Mouse (Mus musculus) C2C12 (cell line): ENCODE data around the gene A030014E15Rik. TPM values are rescaled to one million over a fixed set of nuclear protein-coding genes. Genes with fewer than 3 reads are reported as not detected.

Source experiments
- H3K27me3 ChIP-seq: one replicate; pipeline ENCODE4 v1.6.1; 2011; ENCODE audit not compliant: control insufficient read depth, insufficient read depth, insufficient read length
- H3K36me3 ChIP-seq: one replicate; pipeline ENCODE4 v1.6.1; 2011; ENCODE audit not compliant: control insufficient read depth, insufficient read depth
- H3K4me3 ChIP-seq: one replicate; pipeline ENCODE4 v1.5.1; 2011; ENCODE audit warnings: mild to moderate bottlenecking, control low read depth; ENCODE audit not compliant: poor library complexity, insufficient read depth, severe bottlenecking
- H3K79me2 ChIP-seq: one replicate; pipeline ENCODE4 v1.6.1; 2011; ENCODE audit not compliant: control insufficient read depth, insufficient read depth
- H3K79me3 ChIP-seq: one replicate; pipeline ENCODE4 v1.6.1; 2011; ENCODE audit warnings: low read depth, control low read depth
- H3ac ChIP-seq: one replicate; pipeline ENCODE3; 2011; ENCODE audit warnings: low read depth; ENCODE audit not compliant: control insufficient read depth, insufficient read length
- CEBPB ChIP-seq: IDR thresholded peaks from one replicate; pipeline ENCODE4 v1.6.1; 2011; ENCODE audit warnings: low read depth, mild to moderate bottlenecking, control low read depth, moderate library complexity
- CTCF ChIP-seq: IDR thresholded peaks from one replicate; pipeline ENCODE4 v1.5.1; 2011; ENCODE audit not compliant: control insufficient read depth, insufficient read depth, insufficient read length
- FOSL1 ChIP-seq: IDR thresholded peaks from one replicate; pipeline ENCODE4 v1.8.0; 2011; ENCODE audit warnings: mild to moderate bottlenecking, low read length; ENCODE audit not compliant: poor library complexity, insufficient read depth, severe bottlenecking
- MAX ChIP-seq: IDR thresholded peaks from one replicate; pipeline ENCODE4 v1.6.1; 2011; ENCODE audit warnings: mild to moderate bottlenecking, control low read depth
- MYOD1 ChIP-seq: IDR thresholded peaks from one replicate; pipeline ENCODE4 v1.6.1; 2011; ENCODE audit warnings: low read depth; ENCODE audit not compliant: control insufficient read depth, insufficient read length
- MYOG ChIP-seq: IDR thresholded peaks from one replicate; pipeline ENCODE4 v1.6.1; 2011; ENCODE audit not compliant: control insufficient read depth, insufficient read length; ENCODE audit errors: extremely low read depth
- USF1 ChIP-seq: IDR thresholded peaks from one replicate; pipeline ENCODE4 v1.6.1; 2011; ENCODE audit warnings: low read depth, mild to moderate bottlenecking, control low read depth, moderate library complexity
- long read RNA-seq, 2 experiments: library from polyadenylated mRNA; unstranded; transcript quantifications; one replicate each; pipeline ENCODE4 v2.0.0; 2019 to 2020
- polyA plus RNA-seq: library from polyadenylated mRNA; unstranded; fragments of >200 nt; fragmentation: generic; extraction: Trizol; gene quantifications from one replicate; pipeline ENCODE4 v1.2.1, GENCODE M21; 2012; ENCODE audit warnings: missing spikeins

The A030014E15Rik gene
- polyA plus RNA-seq: not detected
- long read RNA-seq, experiment 1: 0 reads
- long read RNA-seq, experiment 2: 0 reads

- no peaks in the 10 kb centered on the region for H3K79me2 ChIP-seq
- peaks cover 14% of the 10 kb centered on the region for H3K27me3 ChIP-seq
- TF ChIP-seq MAX (no peak), USF1 (no peak), FOSL1 (no peak), CTCF (no peak), CEBPB (no peak), MYOD1 (no peak), MYOG (no peak)
- no peak within 1 kb of the TSS for H3ac ChIP-seq
- no peaks in the 10 kb centered on the region for H3K79me3 ChIP-seq
- H3K4me3 ChIP-seq: no peak within 1 kb of the TSS
- H3K36me3 ChIP-seq: no peaks in the 10 kb centered on the region
These were observed at the start of gene A030014E15Rik for GRCm38 (mm10) chr1:82924650-82925049. Gene A030014E15Rik, plus strand, starts transcription at chr1:82924917.

DNA sequence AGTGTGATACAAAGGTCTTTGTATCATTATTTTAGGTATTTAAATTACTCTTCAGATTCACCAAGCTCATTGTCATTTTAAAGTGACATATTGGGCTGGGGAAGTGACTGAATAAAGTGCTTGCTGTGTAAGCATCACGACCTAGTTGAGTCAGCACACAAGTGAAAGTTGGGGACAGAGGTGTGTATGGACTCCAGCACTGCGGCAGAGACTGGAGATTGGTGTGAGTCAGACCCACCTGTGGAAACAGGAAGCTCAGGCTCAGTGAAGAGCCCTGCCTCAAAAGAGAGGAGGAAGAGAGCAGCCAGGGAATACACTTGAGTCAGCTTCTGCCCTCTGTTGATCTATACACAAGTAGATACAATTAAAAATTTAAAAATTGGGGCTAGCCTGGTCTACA is 45.5 kb upstream of the A030014E15Rik start:
- peaks cover 45% of the 10 kb centered on the region for H3K79me2 ChIP-seq
- TF ChIP-seq CEBPB (no peak), MAX (no peak), MYOD1 (no peak), USF1 (no peak), MYOG (no peak), FOSL1 (no peak), CTCF (no peak)
- no peaks in the 10 kb centered on the region for H3K27me3 ChIP-seq
- H3K36me3 ChIP-seq: peaks cover 87% of the 10 kb centered on the region
- H3K79me3 ChIP-seq: no peaks in the 10 kb centered on the region
- H3ac ChIP-seq: no peak overlapping the region
- no peak overlapping the region for H3K4me3 ChIP-seq

GRCm38 (mm10) chr1:82880196-82880595 is 44.5 kb upstream of the A030014E15Rik start:
- Histone ChIP-seq H3ac (no peak overlapping the region), H3K79me2 (peaks cover 34% of the 10 kb centered on the region), H3K4me3 (no peak overlapping the region), H3K79me3 (peaks cover 2% of the 10 kb centered on the region), H3K36me3 (peaks cover 88% of the 10 kb centered on the region), H3K27me3 (no peaks in the 10 kb centered on the region)
- TF ChIP-seq USF1 (no peak), CTCF (no peak), MYOG (no peak), CEBPB (no peak), MAX (no peak), FOSL1 (no peak), MYOD1 (no peak)

GRCm38 (mm10) chr1:82893269-82893668 is 31.4 kb upstream of the A030014E15Rik start:
- Histone ChIP-seq H3K4me3 (no peak overlapping the region), H3K79me3 (no peaks in the 10 kb centered on the region), H3K36me3 (peaks cover 82% of the 10 kb centered on the region), H3K27me3 (no peaks in the 10 kb centered on the region), H3K79me2 (no peaks in the 10 kb centered on the region), H3ac (no peak overlapping the region)
- TF ChIP-seq MAX (no peak), MYOD1 (no peak), MYOG (no peak), CTCF (no peak), USF1 (no peak), FOSL1 (no peak), CEBPB (no peak)

DNA sequence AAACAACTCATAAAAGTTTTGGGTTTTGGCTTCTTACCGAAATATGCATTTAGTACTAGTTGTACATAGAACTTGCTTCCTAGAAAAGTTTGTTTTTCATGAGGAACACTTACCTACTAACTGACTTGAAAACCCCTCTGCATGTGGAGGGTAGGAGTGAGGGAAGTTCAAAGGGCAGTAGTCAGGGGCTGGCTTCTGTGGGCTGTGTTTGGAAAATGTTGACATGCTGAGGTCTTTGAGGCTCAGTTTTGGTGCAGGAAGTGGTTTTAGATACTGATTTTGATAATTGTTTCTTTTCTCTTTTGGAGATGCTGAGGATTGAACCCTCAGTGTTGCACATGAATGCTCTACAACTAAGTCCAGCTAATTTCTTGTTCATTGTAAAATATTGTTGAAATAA is 24.1 kb upstream of the A030014E15Rik start:
- H3K79me3 ChIP-seq: no peaks in the 10 kb centered on the region
- H3K4me3 ChIP-seq: no peak overlapping the region
- H3K79me2 ChIP-seq: no peaks in the 10 kb centered on the region
- H3K36me3 ChIP-seq: peaks cover 48% of the 10 kb centered on the region
- TF ChIP-seq MAX (no peak), FOSL1 (no peak), MYOD1 (no peak), MYOG (no peak), USF1 (no peak), CTCF (no peak), CEBPB (no peak)
- no peaks in the 10 kb centered on the region for H3K27me3 ChIP-seq
- no peak overlapping the region for H3ac ChIP-seq

DNA sequence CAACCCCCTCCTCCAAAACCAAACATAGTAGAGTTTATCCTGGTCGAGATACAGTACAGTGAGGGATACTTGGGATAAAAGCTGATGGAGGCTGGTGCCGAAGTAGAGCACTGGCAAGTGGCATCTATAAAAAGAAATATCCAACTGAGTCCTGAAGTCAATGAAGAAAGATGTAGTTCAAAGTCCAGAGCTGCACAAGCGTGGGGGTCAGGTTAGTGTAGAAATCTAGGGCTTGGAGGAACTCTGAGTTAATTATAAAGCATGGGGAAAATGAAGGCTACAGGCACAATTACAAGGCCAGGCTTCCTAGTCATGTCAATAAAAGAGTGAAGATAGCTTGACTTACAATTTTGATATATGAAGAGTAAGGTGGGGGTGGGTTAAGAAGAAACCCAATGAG is 23.5 kb upstream of the A030014E15Rik start:
- H3K27me3 ChIP-seq: no peaks in the 10 kb centered on the region
- H3ac ChIP-seq: no peak overlapping the region
- H3K79me3 ChIP-seq: no peaks in the 10 kb centered on the region
- TF ChIP-seq MYOD1 (no peak), MAX (no peak), CTCF (no peak), USF1 (no peak), MYOG (no peak), CEBPB (no peak), FOSL1 (no peak)
- peaks cover 42% of the 10 kb centered on the region for H3K36me3 ChIP-seq
- no peaks in the 10 kb centered on the region for H3K79me2 ChIP-seq
- no peak overlapping the region for H3K4me3 ChIP-seq
